21 mouse cellular contexts compared by ENCODE assay signal in genomic region chr2:27314269-27314668, GRCm38 (mm10).
DNase-seq lines count a peak whose midpoint lies in the region; ATAC-seq and TF ChIP-seq lines count a peak whose summit lies in the region.
"Had no signal": no experiment of that assay in that cellular context is flagged by ENCODE, and none has a peak within 500 bp of the region (broad histone marks: within the 10 kb centered on the region; RNA-seq: fewer than 3 reads in every experiment).

No protein-coding gene starts in this region.

- in situ Hi-C loops in CH12.LX (cut with MboI; ENCODE audit: low pct_ligation_motif_present, low pct_unique_long_range_greater_than_20kb, low sequenced_read_pairs) = loop anchor here (5.0 kb wide), 1 partner anchor 33 kb away; no protein-coding TSS in a partner anchor

- no peaks in the 10 kb centered on the region for H3K36me3 ChIP-seq in forebrain, embryonic 13.5 days (ENCODE audit: poor library complexity, severe bottlenecking)
- H3K36me3 ChIP-seq in forebrain, embryonic 12.5 days (replicated peaks) = no peaks in the 10 kb centered on the region
- H3K36me3 ChIP-seq in lung, postnatal 0 days (ENCODE audit: insufficient read depth, low read length) = no peaks in the 10 kb centered on the region
- H3K36me3 ChIP-seq in CH12.LX (replicated peaks in 1 of 2; ENCODE audit: control insufficient read depth in 1 of 2, insufficient read depth in 1 of 2, low read length in 1 of 2) = peaks cover 27 to 59% of the 10 kb centered on the region in 2 experiments
- no peaks in the 10 kb centered on the region for H3K36me3 ChIP-seq in forebrain, embryonic 16.5 days (ENCODE audit: control insufficient read depth, insufficient read depth)
- H3K36me3 ChIP-seq: heart, embryonic 12.5 days; heart, embryonic 15.5 days had no signal

- no peak for TF ChIP-seq EP300 in lung, postnatal 0 days (IDR thresholded peaks at IDR 0.05)
- no peak for TF ChIP-seq EP300 in CH12.LX (IDR thresholded peaks at IDR 0.05; ENCODE audit: low read length)

- no peaks in the 10 kb centered on the region for H3K9me3 ChIP-seq in forebrain, embryonic 13.5 days (replicated peaks)
- no peaks in the 10 kb centered on the region for H3K9me3 ChIP-seq in forebrain, embryonic 12.5 days
- H3K9me3 ChIP-seq in lung, postnatal 0 days (ENCODE audit: low read length) = no peaks in the 10 kb centered on the region
- H3K9me3 ChIP-seq in CH12.LX (replicated peaks; ENCODE audit: low read length) = peaks cover 1% of the 10 kb centered on the region
- H3K9me3 ChIP-seq in forebrain, embryonic 16.5 days (ENCODE audit: control insufficient read depth, low read length) = no peaks in the 10 kb centered on the region
- H3K9me3 ChIP-seq: heart, embryonic 12.5 days; heart, embryonic 15.5 days had no signal

- peak; percentile 27; the same call in 1 of the 2 replicates for ATAC-seq in forebrain, embryonic 13.5 days
- ATAC-seq in forebrain, embryonic 12.5 days (ENCODE audit: low FRiP score) = no peak
- no peak for ATAC-seq in lung, postnatal 0 days
- no peak for ATAC-seq in forebrain, embryonic 16.5 days
- ATAC-seq: intestine, postnatal 0 days had no signal

- peak overlapping the region; percentile 48; the same call in 1 of the 2 replicates for H3K27ac ChIP-seq in forebrain, embryonic 13.5 days
- H3K27ac ChIP-seq in forebrain, embryonic 12.5 days = no peak overlapping the region
- H3K27ac ChIP-seq in lung, postnatal 0 days (ENCODE audit: low read length) = 0 out of 2 replicates have a peak overlapping the region, but pooled peaks have one; percentile 10
- peak overlapping the region; percentile 77 for H3K27ac ChIP-seq in CH12.LX (ENCODE audit: insufficient read depth, low read depth)
- H3K27ac ChIP-seq in forebrain, embryonic 16.5 days (ENCODE audit: low read length) = 0 out of 2 replicates have a peak overlapping the region, but pooled peaks have one; percentile 21
- H3K27ac ChIP-seq: heart, embryonic 15.5 days; hindbrain, embryonic 14.5 days had no signal

- H3K4me3 ChIP-seq in forebrain, embryonic 13.5 days = no peak overlapping the region
- H3K4me3 ChIP-seq in forebrain, embryonic 12.5 days (replicated peaks) = no peak overlapping the region
- no peak overlapping the region for H3K4me3 ChIP-seq in lung, postnatal 0 days (ENCODE audit: low read depth, low read length)
- no peak overlapping the region for H3K4me3 ChIP-seq in CH12.LX (replicated peaks in 1 of 3; ENCODE audit: low read depth in 2 of 3, low read length in 2 of 3, poor library complexity in 1 of 3)
- H3K4me3 ChIP-seq in forebrain, embryonic 16.5 days (replicated peaks; ENCODE audit: low read length) = no peak overlapping the region
- H3K4me3 ChIP-seq: heart, embryonic 12.5 days; heart, embryonic 15.5 days had no signal

- dilution Hi-C loops in CH12.LX (cut with MboI; ENCODE audit: extremely low pct_ligation_motif_present, extremely low pct_unique_long_range_greater_than_20kb, low sequenced_read_pairs) = no loop called here

- no peak overlapping the region for H3K9ac ChIP-seq in forebrain, embryonic 13.5 days
- H3K9ac ChIP-seq in forebrain, embryonic 12.5 days = no peak overlapping the region
- H3K9ac ChIP-seq in lung, postnatal 0 days (replicated peaks; ENCODE audit: low read depth) = no peak overlapping the region
- no peak overlapping the region for H3K9ac ChIP-seq in CH12.LX (ENCODE audit: insufficient read depth, low read depth)
- H3K9ac ChIP-seq in forebrain, embryonic 16.5 days (replicated peaks; ENCODE audit: low read depth, low read length) = no peak overlapping the region
- H3K9ac ChIP-seq: heart, embryonic 15.5 days; hindbrain, embryonic 14.5 days had no signal

- DNase-seq in lung, postnatal 0 days (ENCODE audit: low spot score) = no peak
- DNase-seq in lung, postnatal 4 days = no peak
- peak; percentile 66 for DNase-seq in CH12.LX (ENCODE audit: extremely low read depth)
- DNase-seq in cerebellum, postnatal 25 days = no peak
- DNase-seq: adrenal gland, adult 2 months; adrenal gland, postnatal 14 days; B cell, adult 2 months; cerebellum, adult 11-12 months; cerebellum, adult 8-10 months; cerebellum, postnatal 10 days; gastrocnemius, postnatal 25 days; heart, adult 18-20 months; heart, postnatal 10 days; heart, postnatal 36 days had no signal

- H3K79me2 ChIP-seq in CH12.LX (replicated peaks; ENCODE audit: control insufficient read depth, extremely low read depth, insufficient read depth, poor library complexity, severe bottlenecking) = peaks cover 50% of the 10 kb centered on the region

- peaks cover 34% of the 10 kb centered on the region for H3K4me1 ChIP-seq in forebrain, embryonic 13.5 days
- H3K4me1 ChIP-seq in forebrain, embryonic 12.5 days = peaks cover 51% of the 10 kb centered on the region
- H3K4me1 ChIP-seq in lung, postnatal 0 days (ENCODE audit: insufficient read depth, low read depth, low read length) = peaks cover 2% of the 10 kb centered on the region; the same call in 1 of the 2 replicates
- peaks cover 61 to 96% of the 10 kb centered on the region in 2 experiments for H3K4me1 ChIP-seq in CH12.LX (ENCODE audit: control insufficient read depth in 1 of 2, insufficient read depth in 2 of 2)
- H3K4me1 ChIP-seq in forebrain, embryonic 16.5 days (replicated peaks; ENCODE audit: control insufficient read depth, insufficient read depth, low read length) = peaks cover 11% of the 10 kb centered on the region

- H3K4me2 ChIP-seq in forebrain, embryonic 13.5 days = no peak overlapping the region
- H3K4me2 ChIP-seq in forebrain, embryonic 12.5 days = no peak overlapping the region
- H3K4me2 ChIP-seq in lung, postnatal 0 days (replicated peaks; ENCODE audit: low read depth, low read length) = no peak overlapping the region
- 0 out of 2 replicates have a peak overlapping the region, but pooled peaks have one; percentile 4 for H3K4me2 ChIP-seq in CH12.LX (ENCODE audit: insufficient read depth, low read depth, poor library complexity, severe bottlenecking)
- no peak overlapping the region for H3K4me2 ChIP-seq in forebrain, embryonic 16.5 days (ENCODE audit: low read length)
- H3K4me2 ChIP-seq: heart, embryonic 12.5 days; heart, embryonic 15.5 days; hindbrain, embryonic 14.5 days had no signal

- TF ChIP-seq CTCF in lung, postnatal 0 days (IDR thresholded peaks at IDR 0.05) = no peak
- TF ChIP-seq CTCF in CH12.LX (conservative IDR thresholded peaks at IDR 0.05 in 1 of 2, IDR thresholded peaks at IDR 0.05 in 1 of 2; ENCODE audit: low read depth in 2 of 2, low read length in 2 of 2) = no peak

- 77% methylated on average over 5 of the region's 5 CpGs for whole genome bisulfite sequencing in forebrain, embryonic 13.5 days
- 81% methylated on average over 5 of the region's 5 CpGs for WGBS in forebrain, embryonic 12.5 days
- WGBS in lung, postnatal 0 days = 93% methylated on average over 5 of the region's 5 CpGs
- WGBS in forebrain, embryonic 16.5 days = 82% methylated on average over 5 of the region's 5 CpGs

- TF ChIP-seq RAD21 in CH12.LX (IDR thresholded peaks at IDR 0.05; ENCODE audit: low read depth, low read length) = no peak; the same call in none of the 2 replicates

- TF ChIP-seq POLR2A in CH12.LX (IDR thresholded peaks at IDR 0.05; ENCODE audit: low read depth, low read length) = no peak

- H3K27me3 ChIP-seq in forebrain, embryonic 13.5 days = no peaks in the 10 kb centered on the region
- H3K27me3 ChIP-seq in forebrain, embryonic 12.5 days = no peaks in the 10 kb centered on the region
- no peaks in the 10 kb centered on the region for H3K27me3 ChIP-seq in lung, postnatal 0 days (replicated peaks; ENCODE audit: insufficient read depth, low read length)
- no peaks in the 10 kb centered on the region for H3K27me3 ChIP-seq in CH12.LX (replicated peaks)
- no peaks in the 10 kb centered on the region for H3K27me3 ChIP-seq in forebrain, embryonic 16.5 days (replicated peaks; ENCODE audit: control insufficient read depth, insufficient read depth, low read length)
- H3K27me3 ChIP-seq: heart, embryonic 12.5 days; heart, embryonic 15.5 days had no signal

TF ChIP-seq in CH12.LX, 34 proteins besides CTCF, POLR2A, EP300 and RAD21:
- peak; percentile 80 for TF ChIP-seq ETS1 (conservative IDR thresholded peaks at IDR 0.05; ENCODE audit: low read depth, low read length)
- TF ChIP-seq JUN (IDR thresholded peaks at IDR 0.05; ENCODE audit: insufficient read depth, low read depth, low read length) = peak; percentile 53
- 0 out of 2 replicates have a peak, but pooled peaks have one; percentile 35 for TF ChIP-seq BHLHE40 (IDR thresholded peaks at IDR 0.05; ENCODE audit: low read depth, low read length)
- TF ChIP-seq JUND (conservative IDR thresholded peaks at IDR 0.05; ENCODE audit: low read depth, low read length) = 0 out of 2 replicates have a peak, but pooled peaks have one; percentile 32
- no peak for TF ChIP-seq MAX (IDR thresholded peaks at IDR 0.05; ENCODE audit: low read length)
- TF ChIP-seq ZMIZ1 (IDR thresholded peaks at IDR 0.05; ENCODE audit: low read depth, low read length) = no peak
- TF ChIP-seq TCF12 (IDR thresholded peaks at IDR 0.05; ENCODE audit: low read depth, low read length) = peak; percentile 34; the same call in 1 of the 2 replicates
- peak; percentile 28; the same call in 1 of the 2 replicates for TF ChIP-seq MEF2A (IDR thresholded peaks at IDR 0.05; ENCODE audit: borderline replicate concordance, low read depth, low read length)
- TF ChIP-seq ZNF384 (IDR thresholded peaks at IDR 0.05; ENCODE audit: low read depth, low read length) = no peak
- TF ChIP-seq NRF1 (IDR thresholded peaks at IDR 0.05; ENCODE audit: low read depth, low read length) = 0 out of 2 replicates have a peak, but pooled peaks have one; percentile 27
- no peak for TF ChIP-seq USF2 (conservative IDR thresholded peaks at IDR 0.05; ENCODE audit: low read depth, low read length)
- no peak for TF ChIP-seq CHD1 (IDR thresholded peaks at IDR 0.05; ENCODE audit: low read depth, low read length)
- no peak for TF ChIP-seq ZKSCAN1 (IDR thresholded peaks at IDR 0.05; ENCODE audit: borderline replicate concordance, low read depth, low read length)
